Mouse (Mus musculus): ENCODE measurements at regions not wholly inside any gene's neighbourhood (a gene's known extent, or its start where the extent isn't known, plus 50 kb on each side); places are given as distances from the start of the nearest gene placed in this dataset.

- no peak for DNase-seq (ENCODE audit: low spot score)
Measured at GRCm38 (mm10) chr3:144012173-144012572, 192.8 kb downstream of the Lmo4 start.

DNA sequence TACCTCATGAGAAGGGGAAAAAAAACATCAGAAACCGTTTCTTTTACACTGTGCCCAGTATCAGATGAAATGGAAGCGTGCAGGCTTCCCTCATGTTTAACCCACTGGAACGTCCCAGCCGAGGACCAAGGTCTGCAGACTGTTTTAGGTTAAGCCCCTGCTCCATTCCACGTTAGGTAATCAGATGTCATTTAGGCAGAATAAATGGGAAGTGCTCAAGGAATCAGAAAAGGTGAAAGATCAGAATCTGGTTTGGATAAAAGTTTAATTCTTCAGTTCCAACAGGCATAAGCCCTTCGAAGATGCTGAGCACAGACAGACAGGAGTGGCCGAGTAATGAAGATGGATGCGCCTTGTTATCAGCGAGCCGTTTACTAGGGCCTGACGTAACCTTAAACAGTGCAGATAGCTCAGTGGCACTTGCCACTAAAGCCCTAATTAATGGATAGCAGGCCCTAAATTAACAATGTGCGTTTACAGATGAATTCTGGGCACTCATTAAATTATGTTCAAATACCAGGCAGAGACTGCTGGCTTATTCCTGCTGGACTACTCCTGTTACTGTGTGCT is 193.5 kb downstream of the Lmo4 start:
- DNase-seq (ENCODE audit: low spot score), result no peak

- DNase-seq (ENCODE audit: low spot score), result no peak
Measured at GRCm38 (mm10) chr3:144010558-144010957, 194.5 kb downstream of the Lmo4 start.

- DNase-seq (ENCODE audit: low spot score), result no peak
Measured at GRCm38 (mm10) chr3:144007111-144007619, 197.9 kb downstream of the Lmo4 start.

GRCm38 (mm10) chr3:143997909-143998308 is 207.1 kb downstream of the Lmo4 start:
- DNase-seq (ENCODE audit: low spot score), result no peak

- no peak for DNase-seq (ENCODE audit: low spot score)
Measured at GRCm38 (mm10) chr3:143995045-143995444, 210.0 kb downstream of the Lmo4 start.

GRCm38 (mm10) chr3:143988991-143989390 is 216.0 kb downstream of the Lmo4 start:
- DNase-seq (ENCODE audit: low spot score), result no peak

DNA sequence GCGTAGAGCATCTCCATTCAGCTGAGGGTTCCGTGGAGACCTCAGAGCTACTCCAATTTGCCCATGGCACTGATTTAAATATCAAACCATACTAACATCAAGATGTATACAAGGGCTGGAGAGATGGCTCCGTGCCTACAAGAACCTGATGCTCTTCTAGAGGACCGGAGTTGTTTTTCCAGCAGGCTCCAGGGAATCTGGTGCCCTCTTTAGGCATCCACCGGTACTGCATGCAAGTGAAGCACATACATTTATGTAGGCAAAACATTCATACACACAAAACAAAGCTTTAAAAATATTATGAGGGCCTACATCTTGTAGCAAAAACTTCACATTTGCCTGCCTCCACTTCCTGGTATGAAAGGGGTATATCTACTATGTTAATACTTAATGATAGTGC is 217.0 kb downstream of the Lmo4 start:
- no peak for DNase-seq (ENCODE audit: low spot score)

GRCm38 (mm10) chr3:143986798-143987197 is 218.2 kb downstream of the Lmo4 start:
- DNase-seq (ENCODE audit: low spot score), result no peak

GRCm38 (mm10) chr3:143986200-143986506 is 218.9 kb downstream of the Lmo4 start:
- no peak for DNase-seq (ENCODE audit: low spot score)

- no peak for DNase-seq (ENCODE audit: low spot score)
Measured at GRCm38 (mm10) chr3:143985349-143986199, 219.4 kb downstream of the Lmo4 start.

- DNase-seq (ENCODE audit: low spot score), result no peak
Measured at GRCm38 (mm10) chr3:143978703-143979102, 226.3 kb downstream of the Lmo4 start.

GRCm38 (mm10) chr3:143977886-143978447 is 227.1 kb downstream of the Lmo4 start:
- no peak for DNase-seq (ENCODE audit: low spot score)

GRCm38 (mm10) chr3:143973582-143973981 is 231.4 kb downstream of the Lmo4 start:
- DNase-seq (ENCODE audit: low spot score), result no peak

DNA sequence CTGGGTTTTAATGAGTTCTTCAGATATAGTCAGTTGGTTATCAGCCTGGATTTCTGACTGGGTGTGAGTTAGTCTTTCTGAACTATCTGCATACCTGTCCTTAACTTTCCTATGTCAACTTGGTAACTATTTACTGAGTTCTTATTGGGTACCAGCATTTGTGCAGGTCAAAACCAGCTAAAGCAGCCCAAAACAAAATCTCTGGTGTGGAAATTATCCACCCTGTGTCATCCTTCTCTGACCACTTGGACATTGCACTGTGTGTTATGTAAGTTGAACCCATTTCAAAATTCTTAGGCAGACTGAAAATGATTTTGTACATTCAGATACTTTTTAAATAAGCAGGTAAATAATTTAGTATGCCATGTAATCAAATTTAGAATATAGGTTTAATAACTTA is 232.7 kb downstream of the Lmo4 start:
- no peak for DNase-seq (ENCODE audit: low spot score)

DNA sequence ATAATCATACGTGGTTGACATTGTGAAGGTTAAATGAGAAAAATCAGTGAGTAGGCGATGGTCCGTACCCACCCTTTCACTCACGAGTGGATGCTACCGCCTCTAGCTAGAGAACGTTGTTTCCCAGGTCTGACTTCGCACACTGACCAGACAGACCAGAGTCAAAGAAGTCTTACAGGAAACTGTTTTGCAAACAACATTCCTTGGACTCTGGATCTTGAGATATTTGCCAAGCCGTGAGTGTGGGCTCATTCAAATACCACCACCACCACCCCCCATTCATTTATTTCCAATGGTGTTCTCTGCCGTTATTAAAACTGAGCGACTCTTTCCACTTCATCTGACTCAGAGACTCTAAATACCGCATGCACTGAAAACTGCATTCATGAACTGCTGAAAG is 234.2 kb downstream of the Lmo4 start:
- no peak for DNase-seq (ENCODE audit: low spot score)

- DNase-seq (ENCODE audit: low spot score), result no peak
Measured at GRCm38 (mm10) chr3:143955508-143955907, 249.5 kb downstream of the Lmo4 start.

DNA sequence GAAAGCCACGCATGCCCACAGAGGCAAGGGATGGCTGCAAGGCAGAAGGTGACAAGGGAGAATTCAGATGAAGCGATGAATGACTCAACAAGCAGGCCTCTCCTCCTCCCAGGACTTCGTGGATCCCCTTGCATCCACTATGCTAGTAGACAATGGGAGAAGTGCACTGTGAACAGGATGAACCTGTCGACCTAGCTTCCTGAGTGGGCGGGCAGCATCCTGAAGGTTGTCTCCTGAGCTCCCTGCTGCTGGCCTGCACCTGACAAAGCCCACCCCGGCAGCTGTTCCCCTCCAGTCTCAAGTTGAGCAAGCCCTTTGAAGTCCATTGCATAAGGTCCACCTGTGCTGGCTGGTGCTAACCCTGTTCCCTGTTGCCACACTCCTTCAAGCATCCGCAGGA is 250.2 kb downstream of the Lmo4 start:
- DNase-seq (ENCODE audit: low spot score), result no peak

DNA sequence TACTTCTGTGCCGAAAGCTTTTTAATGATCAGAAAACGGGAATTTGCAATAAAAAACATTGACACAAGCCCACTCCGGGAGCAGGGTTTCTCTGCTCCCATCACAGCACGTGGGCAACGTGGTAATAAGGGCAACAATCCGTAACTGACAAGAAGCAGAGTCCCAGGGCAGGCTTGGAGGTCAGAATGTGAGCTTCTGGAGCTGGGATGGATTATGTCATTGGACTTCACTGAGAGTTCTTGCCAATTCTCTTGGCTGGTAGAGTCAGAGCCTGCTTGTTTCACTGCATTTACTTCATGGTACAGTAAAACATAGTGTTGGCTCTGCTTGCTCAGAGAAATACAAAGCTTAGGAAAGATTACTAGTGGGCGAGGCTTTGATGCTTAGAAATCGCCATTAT is 252.7 kb downstream of the Lmo4 start:
- no peak for DNase-seq (ENCODE audit: low spot score)

- no peak for DNase-seq (ENCODE audit: low spot score)
Measured at GRCm38 (mm10) chr3:143949656-143950055, 255.4 kb downstream of the Lmo4 start.

- DNase-seq (ENCODE audit: low spot score), result no peak
Measured at GRCm38 (mm10) chr3:143949026-143949637, 255.9 kb downstream of the Lmo4 start.

- no peak for DNase-seq (ENCODE audit: low spot score)
Measured at GRCm38 (mm10) chr3:143947938-143948267, 257.1 kb downstream of the Lmo4 start.
